Mouse (Mus musculus) cortical plate, adult 2 months (tissue): ENCODE results near the gene Syt3. TPM values are rescaled to one million over a fixed set of nuclear protein-coding genes. Genes with fewer than 3 reads are reported as not detected.

Experiments
- H3K27ac ChIP-seq: fragments of 200-500 bp; 2 replicates; pipeline ENCODE4 v1.5.1; 2012; ENCODE audit warnings: low read length, control low read depth, inconsistent platforms; ENCODE audit not compliant: insufficient read depth
- H3K4me1 ChIP-seq: fragments of 200-500 bp; 2 replicates; pipeline ENCODE4 v1.6.1; 2011; ENCODE audit warnings: low read length; ENCODE audit not compliant: control insufficient read depth, insufficient read depth
- H3K4me3 ChIP-seq: fragments of 200-500 bp; 2 replicates; pipeline ENCODE4 v1.5.1; 2011; ENCODE audit warnings: mild to moderate bottlenecking, low read length, control low read depth; ENCODE audit not compliant: insufficient read depth
- CTCF ChIP-seq: fragments of 200-500 bp; IDR thresholded peaks from 2 replicates; pipeline ENCODE4 v1.5.1; 2011; ENCODE audit warnings: mild to moderate bottlenecking, control low read depth, low read length; ENCODE audit not compliant: insufficient read depth; ENCODE audit errors: extremely low read depth
- POLR2A ChIP-seq: fragments of 200-500 bp; IDR thresholded peaks from 2 replicates; pipeline ENCODE4 v1.6.1; 2011; ENCODE audit warnings: mild to moderate bottlenecking, low read length, control low read depth; ENCODE audit not compliant: insufficient read depth; ENCODE audit errors: extremely low read depth
- polyA plus RNA-seq: library from polyadenylated mRNA; depleted of rRNA; stranded (reverse); fragments of >200 nt; gene quantifications from 2 replicates; pipeline ENCODE4 v1.2.3, GENCODE M21; 2012; rRNA removed

Syt3 gene
- polyA plus RNA-seq, 1 experiment = 70.2 TPM

GRCm38 (mm10) chr7:44443268-44444173, 59.6 kb downstream of the Syt3 start:
- Histone ChIP-seq H3K4me3 (peak overlapping the region; percentile 79), H3K27ac (peak overlapping the region; percentile 93), H3K4me1 (peaks cover 19% of the 10 kb centered on the region)
- TF ChIP-seq POLR2A = no peak

GRCm38 (mm10) chr7:44444886-44445527, 61.1 kb downstream of the Syt3 start:
- Histone ChIP-seq H3K27ac (peak overlapping the region; percentile 22; the same call in 1 of the 2 replicates), H3K4me1 (peaks cover 21% of the 10 kb centered on the region), H3K4me3 (peak overlapping the region; percentile 79; the same call in 1 of the 2 replicates)
- TF ChIP-seq POLR2A = no peak
- no peak for TF ChIP-seq CTCF

- H3K4me3 ChIP-seq = peak overlapping the region; percentile 79; the same call in 1 of the 2 replicates
- TF ChIP-seq CTCF = no peak
- no peak for TF ChIP-seq POLR2A
- peak overlapping the region; percentile 22; the same call in 1 of the 2 replicates for H3K27ac ChIP-seq
- H3K4me1 ChIP-seq = peaks cover 21% of the 10 kb centered on the region
These were observed 61.6 kb downstream of the Syt3 start for GRCm38 (mm10) chr7:44445528-44445923.

- H3K4me3 ChIP-seq = no peak overlapping the region; the same call in 1 of the 2 replicates
- H3K4me1 ChIP-seq = peaks cover 21% of the 10 kb centered on the region
- H3K27ac ChIP-seq = peak overlapping the region; percentile 60; the same call in 1 of the 2 replicates
- TF ChIP-seq POLR2A (no peak), CTCF (no peak)
These were observed 62.4 kb downstream of the Syt3 start for GRCm38 (mm10) chr7:44446070-44446855.

Other genes starting within 250 kb of the Syt3 start
- not detected in 2 replicates for gene Klk1b16, start 247.3 kb upstream of the Syt3 start, polyA plus RNA-seq
- not detected in 2 replicates for gene Klk1b24, start 195.9 kb upstream of the Syt3 start, polyA plus RNA-seq
- 0.13 and 0.15 TPM in 2 replicates for gene Klk1b3, start 185.9 kb upstream of the Syt3 start, polyA plus RNA-seq
- gene Klk1b4, start 176.7 kb upstream of the Syt3 start, polyA plus RNA-seq = not detected in 2 replicates
- gene Klk1b5, start 168.2 kb upstream of the Syt3 start, polyA plus RNA-seq = not detected in 2 replicates
- not detected in 2 replicates for gene Klk1, start 158.7 kb upstream of the Syt3 start, polyA plus RNA-seq
- gene Gm36864, start 147.9 kb upstream of the Syt3 start, polyA plus RNA-seq = not detected in 2 replicates
- gene 1700028J19Rik, start 137.4 kb upstream of the Syt3 start, polyA plus RNA-seq = 2.3 and 2.9 TPM in 2 replicates
- gene 2410002F23Rik, start 137.4 kb upstream of the Syt3 start, polyA plus RNA-seq = 105 TPM in 2 replicates
- not detected in 2 replicates for gene Acp4, start 126.7 kb upstream of the Syt3 start, polyA plus RNA-seq
- not detected in 2 replicates for gene Gm15517, start 122.7 kb upstream of the Syt3 start, polyA plus RNA-seq
- gene Clec11a, start 77.2 kb upstream of the Syt3 start, polyA plus RNA-seq = 5.4 and 5.6 TPM in 2 replicates
- 106 and 113 TPM in 2 replicates for gene Shank1, start 73.8 kb upstream of the Syt3 start, polyA plus RNA-seq
- 3.7 and 4.3 TPM in 2 replicates for gene 1700008O03Rik, start 1.7 kb downstream of the Syt3 start, polyA plus RNA-seq
- gene Lrrc4b, start 44.9 kb downstream of the Syt3 start, polyA plus RNA-seq = 190 and 192 TPM in 2 replicates
- gene Aspdh, start 81.3 kb downstream of the Syt3 start, polyA plus RNA-seq = 8.2 and 8.7 TPM in 2 replicates
- 232 and 256 TPM in 2 replicates for gene Josd2, start 83.9 kb downstream of the Syt3 start, polyA plus RNA-seq
- 297 and 308 TPM in 2 replicates for gene Emc10, start 112.4 kb downstream of the Syt3 start, polyA plus RNA-seq
- gene Fam71e1, start 112.5 kb downstream of the Syt3 start, polyA plus RNA-seq = 27.0 and 29.4 TPM in 2 replicates
- 0.04 and 0.06 TPM in 2 replicates for gene Mybpc2, start 140.6 kb downstream of the Syt3 start, polyA plus RNA-seq
- 0.08 and 0.27 TPM in 2 replicates for gene Spib, start 148.0 kb downstream of the Syt3 start, polyA plus RNA-seq
- 11.1 and 11.6 TPM in 2 replicates for gene Pold1, start 164.7 kb downstream of the Syt3 start, polyA plus RNA-seq
- gene Nr1h2, start 169.8 kb downstream of the Syt3 start, polyA plus RNA-seq = 89.5 and 89.6 TPM in 2 replicates
- gene Napsa, start 188.3 kb downstream of the Syt3 start, polyA plus RNA-seq = 0.26 and 0.61 TPM in 2 replicates
- gene Kcnc3, start 206.6 kb downstream of the Syt3 start, polyA plus RNA-seq = 54.9 and 62.0 TPM in 2 replicates